Mouse (Mus musculus) kidney, embryonic 15.5 days (tissue): ENCODE measurements around the gene Psma4. TPM values are rescaled to one million over a fixed set of nuclear protein-coding genes. Genes with fewer than 3 reads are reported as not detected.
A peak's percentile ranks its signal among the peaks of the same experiment; 100 is the strongest.
"Not testable (repeated sequence)": the region's sequence is repeated elsewhere in the genome, so short reads cannot be mapped to it uniquely, and the experiment has no call there.

Source experiments
- ATAC-seq: fragments of 200-750 bp; cut with Nextera tagmentation; replicated peaks from 2 replicates; pipeline ENCODE4 v1.8.0; 2017; ENCODE audit warnings: moderate TSS enrichment; ENCODE audit not compliant: low FRiP score
- H3K27ac ChIP-seq: fragments of 300-500 bp; sonication (generic); 2 replicates; pipeline ENCODE4 v1.5.1; 2015; ENCODE audit warnings: mild to moderate bottlenecking, inconsistent platforms
- H3K27me3 ChIP-seq: fragments of 300-500 bp; sonication (generic); 2 replicates; pipeline ENCODE4 v1.6.1; 2015; ENCODE audit warnings: inconsistent platforms
- H3K36me3 ChIP-seq: fragments of 300-500 bp; sonication (generic); 2 replicates; pipeline ENCODE4 v1.6.1; 2015; ENCODE audit warnings: inconsistent platforms
- H3K4me1 ChIP-seq: fragments of 300-500 bp; sonication (generic); 2 replicates; pipeline ENCODE4 v1.6.1; 2015; ENCODE audit warnings: inconsistent platforms
- H3K4me2 ChIP-seq: fragments of 300-500 bp; sonication (generic); 2 replicates; pipeline ENCODE4 v1.6.1; 2015; ENCODE audit warnings: moderate library complexity, mild to moderate bottlenecking, inconsistent platforms
- H3K4me3 ChIP-seq: fragments of 300-500 bp; sonication (generic); replicated peaks from 2 replicates; pipeline ENCODE4 v1.5.1; 2015; ENCODE audit warnings: mild to moderate bottlenecking, inconsistent platforms
- H3K9ac ChIP-seq: fragments of 300-500 bp; sonication (generic); 2 replicates; pipeline ENCODE4 v1.6.1; 2015; ENCODE audit warnings: mild to moderate bottlenecking, inconsistent platforms
- H3K9me3 ChIP-seq: fragments of 300-500 bp; sonication (generic); replicated peaks from 2 replicates; pipeline ENCODE4 v1.6.1; 2016; ENCODE audit warnings: inconsistent platforms
- WGBS: fragments of 180-500 bp; shearing (Covaris S2); methylation state at CpG from one replicate; pipeline ENCODE4 v1.1.7; 2015; ENCODE audit warnings: mixed read lengths; 5-methylcytosine and 5-hydroxymethylcytosine counted together
- polyA plus RNA-seq: library from polyadenylated mRNA; unstranded; fragments of >200 nt; fragmentation: Nextera tagmentation; extraction: Ambion mirVana; gene quantifications from 2 replicates; pipeline ENCODE4 v1.2.1, GENCODE M21; 2015

The Psma4 gene
- polyA plus RNA-seq, 1 experiment from 2014 or later = 317 TPM

DNA sequence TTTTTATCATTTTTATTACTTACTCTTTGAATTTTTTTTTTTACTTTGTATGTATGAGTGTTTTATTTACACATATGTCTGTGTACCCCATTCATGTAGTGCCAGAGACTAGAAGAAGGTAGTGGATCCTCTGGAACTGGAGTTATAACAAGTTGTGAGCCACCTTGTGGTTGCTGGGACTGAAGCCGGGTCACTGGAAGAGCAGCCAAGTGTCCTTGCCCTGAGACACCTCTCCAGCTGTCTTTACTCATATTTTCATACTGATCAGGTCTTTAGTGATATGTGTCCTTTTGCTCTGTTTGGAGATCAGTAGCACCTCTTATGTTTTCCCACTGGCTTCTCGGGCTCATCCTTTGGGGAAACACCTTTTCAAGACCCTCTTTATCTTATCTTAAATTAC, 6.1 kb upstream of the Psma4 start:
- no peak for ATAC-seq
- Histone ChIP-seq H3K9me3 (no peaks in the 10 kb centered on the region), H3K9ac (no peak overlapping the region), H3K27ac (no peak overlapping the region), H3K27me3 (no peaks in the 10 kb centered on the region), H3K4me1 (no peaks in the 10 kb centered on the region), H3K4me2 (no peak overlapping the region), H3K36me3 (no peaks in the 10 kb centered on the region), H3K4me3 (no peak overlapping the region)
- 70% methylated on average over 2 of the region's 2 CpGs for WGBS

DNA sequence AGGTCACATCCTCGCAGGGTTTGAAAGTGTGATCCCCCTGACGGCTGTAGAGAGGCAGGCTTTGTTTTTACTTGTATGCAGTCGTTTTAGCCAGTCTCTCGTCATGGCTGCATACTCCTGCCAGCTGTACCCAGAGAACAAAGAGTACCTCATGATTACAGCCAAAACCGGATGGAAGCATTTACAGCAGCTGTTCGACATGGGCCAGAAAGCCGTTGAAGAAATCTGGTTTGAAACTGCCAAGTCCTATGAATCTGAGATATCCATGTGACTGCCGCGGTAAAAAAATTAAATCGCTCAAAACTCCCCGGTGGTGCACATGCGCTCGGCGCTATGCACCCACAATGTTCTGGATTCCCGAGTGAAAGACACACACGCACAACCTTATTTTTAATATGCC, 4.3 kb upstream of the Psma4 start:
- Histone ChIP-seq H3K27me3 (no peaks in the 10 kb centered on the region), H3K27ac (no peak overlapping the region), H3K36me3 (no peaks in the 10 kb centered on the region), H3K4me1 (peaks cover under 1% of the 10 kb centered on the region; the same call in 1 of the 2 replicates), H3K4me3 (no peak overlapping the region), H3K9me3 (no peaks in the 10 kb centered on the region), H3K9ac (no peak overlapping the region), H3K4me2 (no peak overlapping the region)
- no peak for ATAC-seq
- WGBS = 72% methylated on average over 16 of the region's 16 CpGs

DNA sequence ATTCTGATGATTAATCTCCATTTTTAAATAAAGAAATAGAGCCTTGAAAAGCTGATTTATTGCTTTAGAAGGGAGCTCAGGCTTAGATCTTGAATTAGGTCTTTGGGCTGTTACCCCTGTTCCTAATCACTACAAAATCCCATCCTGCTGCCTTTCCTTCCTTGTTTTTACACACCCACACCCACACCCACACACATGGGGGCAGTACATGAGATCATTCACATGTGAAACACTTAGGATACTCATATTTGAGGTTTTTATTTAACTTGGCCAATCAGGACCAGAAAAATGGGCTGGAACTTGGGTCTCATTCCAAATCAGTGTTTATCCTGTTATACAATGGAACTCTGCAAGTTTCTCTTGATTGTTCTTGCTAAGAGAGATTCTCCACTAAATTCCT, 1.1 kb upstream of the Psma4 start:
- Histone ChIP-seq H3K9ac (no peak overlapping the region), H3K36me3 (peaks cover 22% of the 10 kb centered on the region), H3K4me3 (no peak overlapping the region), H3K4me1 (peaks cover 13% of the 10 kb centered on the region), H3K4me2 (no peak overlapping the region), H3K27ac (no peak overlapping the region), H3K9me3 (no peaks in the 10 kb centered on the region), H3K27me3 (no peaks in the 10 kb centered on the region)
- ATAC-seq = no peak

DNA sequence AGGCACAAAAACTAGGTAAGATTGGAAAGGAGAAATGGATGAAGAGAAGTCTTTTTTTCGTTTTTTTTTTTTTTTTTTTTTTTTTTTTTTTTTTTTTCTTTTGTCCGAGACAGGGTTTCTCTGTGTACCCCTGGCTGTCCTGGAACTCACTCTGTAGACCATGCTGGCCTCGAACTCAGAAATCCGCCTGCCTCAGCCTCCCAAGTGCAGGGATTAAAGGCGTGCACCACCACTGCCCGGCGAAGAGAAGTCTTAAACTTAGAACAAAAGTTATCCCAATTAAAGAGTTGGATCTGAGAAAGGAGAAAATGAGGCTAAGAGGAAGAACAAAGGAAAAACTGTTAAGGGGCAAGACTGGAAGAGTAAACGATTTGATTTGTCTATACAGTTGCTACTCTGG, 428 bp upstream of the Psma4 start:
- H3K27ac ChIP-seq = peak overlapping the region; percentile 98
- H3K36me3 ChIP-seq = peaks cover 28% of the 10 kb centered on the region
- not testable (repeated sequence) for H3K9me3 ChIP-seq, H3K27me3 ChIP-seq
- WGBS = 41% methylated on average over 8 of the region's 8 CpGs
- peak overlapping the region; percentile 19; the same call in 1 of the 2 replicates for H3K9ac ChIP-seq
- peaks cover 13% of the 10 kb centered on the region for H3K4me1 ChIP-seq
- peak overlapping the region; percentile 95 for H3K4me3 ChIP-seq
- H3K4me2 ChIP-seq = peak overlapping the region; percentile 77
- ATAC-seq = 0 out of 2 replicates have a peak, but pooled peaks have one; percentile 7

DNA sequence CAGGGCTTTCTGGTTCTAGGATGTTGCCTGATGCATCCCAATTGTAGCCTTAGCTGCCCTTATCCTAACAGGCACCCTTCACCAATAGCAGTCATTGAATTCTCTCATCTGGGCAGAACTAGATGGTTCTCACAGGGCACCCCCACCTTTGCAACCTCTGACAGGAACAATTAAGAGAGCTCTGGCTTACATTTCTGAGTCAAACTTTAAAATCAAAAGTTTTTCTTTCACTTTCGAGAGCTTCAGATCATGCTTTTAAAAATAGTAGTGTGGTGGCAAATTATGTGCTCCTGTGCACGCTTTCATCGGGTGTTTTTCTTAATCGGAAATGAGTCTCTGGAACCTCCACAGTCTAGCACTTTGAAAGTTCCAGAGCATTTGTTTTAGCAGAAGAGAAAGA, 10.5 kb downstream of the Psma4 start:
- no peak overlapping the region for H3K4me2 ChIP-seq
- WGBS = 91% methylated on average over 4 of the region's 4 CpGs
- H3K27me3 ChIP-seq = no peaks in the 10 kb centered on the region
- H3K9me3 ChIP-seq = no peaks in the 10 kb centered on the region
- no peak for ATAC-seq
- no peak overlapping the region for H3K27ac ChIP-seq
- no peak overlapping the region for H3K4me3 ChIP-seq
- no peak overlapping the region for H3K9ac ChIP-seq
- H3K36me3 ChIP-seq = peaks cover 39% of the 10 kb centered on the region
- no peaks in the 10 kb centered on the region for H3K4me1 ChIP-seq

DNA sequence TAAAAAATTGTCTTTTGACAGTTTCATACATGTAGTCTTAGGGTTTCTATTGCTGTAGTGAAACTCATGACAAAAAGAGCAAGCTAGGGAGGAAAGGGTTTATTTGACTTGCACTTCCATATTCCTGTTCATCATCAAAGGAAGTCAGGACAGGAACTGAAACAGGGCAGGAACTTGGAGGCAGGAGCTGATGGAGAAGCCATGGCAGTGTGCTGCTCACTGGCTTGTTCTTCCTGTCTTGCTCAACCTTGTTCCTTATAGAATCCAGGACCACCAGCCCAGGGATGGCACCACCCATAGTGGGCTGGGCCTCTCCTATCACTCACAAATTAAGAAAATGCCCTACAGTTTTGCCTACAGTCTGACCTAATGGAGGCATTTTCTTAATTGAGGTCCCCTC, 13.1 kb downstream of the Psma4 start:
- no peak overlapping the region for H3K4me3 ChIP-seq
- H3K4me2 ChIP-seq = no peak overlapping the region
- ATAC-seq = no peak
- H3K36me3 ChIP-seq = peaks cover 15% of the 10 kb centered on the region
- H3K9me3 ChIP-seq = no peaks in the 10 kb centered on the region
- H3K4me1 ChIP-seq = no peaks in the 10 kb centered on the region
- no peaks in the 10 kb centered on the region for H3K27me3 ChIP-seq
- no peak overlapping the region for H3K9ac ChIP-seq
- no peak overlapping the region for H3K27ac ChIP-seq

DNA sequence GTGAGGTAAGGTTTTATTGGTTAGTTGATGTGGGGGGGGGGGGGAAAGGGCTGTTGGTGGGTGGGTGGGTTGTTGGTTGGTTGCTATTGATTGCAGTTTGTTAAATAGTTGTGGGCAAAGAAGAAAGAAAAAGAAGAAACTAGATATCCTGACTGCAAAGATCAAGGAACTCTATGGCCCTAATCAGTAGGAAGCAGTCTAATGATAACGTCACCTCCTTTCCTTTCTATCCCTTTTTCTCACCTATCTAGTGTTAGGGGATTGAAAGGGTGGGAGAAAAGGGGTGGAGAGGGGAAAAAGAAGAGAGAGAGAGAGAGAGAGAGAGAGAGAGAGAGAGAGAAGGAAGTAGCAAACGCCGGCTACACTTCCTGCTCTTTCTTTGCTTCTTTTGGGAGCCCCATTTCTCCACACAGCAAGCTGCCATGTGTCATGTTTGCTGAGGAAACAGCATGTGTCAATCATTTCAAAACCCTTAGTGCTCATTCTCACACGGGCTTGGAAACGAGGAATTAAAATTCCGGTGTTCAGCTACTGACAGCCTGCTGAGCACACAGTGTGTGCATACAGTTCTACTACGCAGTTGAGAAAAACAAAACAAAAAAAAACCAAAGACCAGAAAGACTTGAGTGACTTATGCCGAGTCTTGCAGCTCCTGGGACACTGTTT, 19.5 kb downstream of the Psma4 start:
- no peaks in the 10 kb centered on the region for H3K36me3 ChIP-seq

DNA sequence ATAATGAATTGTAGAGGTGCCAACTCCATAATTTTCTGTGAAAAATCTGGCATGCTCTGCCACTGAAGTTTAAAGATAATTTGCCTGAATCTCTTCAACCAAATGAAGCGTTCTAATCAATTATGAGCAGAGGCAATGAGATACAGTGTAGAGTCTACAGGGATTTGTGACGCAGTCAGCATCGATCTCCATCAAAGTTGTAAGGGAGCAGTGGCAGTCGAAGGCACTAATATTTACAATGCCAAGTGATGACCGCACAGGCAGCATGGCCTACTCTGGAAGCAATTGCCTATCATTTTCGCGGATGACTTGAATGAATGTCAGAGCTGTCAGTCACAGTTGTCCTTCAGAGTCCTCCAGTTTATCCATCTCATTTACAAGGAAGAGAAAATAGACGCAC, 30.1 kb downstream of the Psma4 start, which contains the start of gene Chrna5:
Gene Chrna5 (plus strand): TSS at position 207 of the 400 bp plus-strand sequence.
- Histone ChIP-seq H3K4me3 (peak within 1 kb of the TSS; percentile 60), H3K4me2 (peak within 1 kb of the TSS; percentile 96), H3K9ac (peak within 1 kb of the TSS; percentile 43), H3K27ac (no peak within 1 kb of the TSS), H3K9me3 (no peaks in the 10 kb centered on the region), H3K4me1 (peaks cover 19% of the 10 kb centered on the region), H3K27me3 (peaks cover 65% of the 10 kb centered on the region), H3K36me3 (no peaks in the 10 kb centered on the region)
- no peak for ATAC-seq
- WGBS = 74% methylated on average over 8 of the region's 8 CpGs

More for the DNA sequence above, 19.5 kb downstream of the Psma4 start:
- H3K27ac ChIP-seq = no peak overlapping the region
- no peaks in the 10 kb centered on the region for H3K27me3 ChIP-seq
- no peak overlapping the region for H3K4me2 ChIP-seq
- no peak overlapping the region for H3K9ac ChIP-seq
- no peak for ATAC-seq
- no peaks in the 10 kb centered on the region for H3K9me3 ChIP-seq
- H3K4me3 ChIP-seq = no peak overlapping the region
- H3K4me1 ChIP-seq = no peaks in the 10 kb centered on the region
- 70% methylated on average over 8 of the region's 8 CpGs for WGBS

DNA sequence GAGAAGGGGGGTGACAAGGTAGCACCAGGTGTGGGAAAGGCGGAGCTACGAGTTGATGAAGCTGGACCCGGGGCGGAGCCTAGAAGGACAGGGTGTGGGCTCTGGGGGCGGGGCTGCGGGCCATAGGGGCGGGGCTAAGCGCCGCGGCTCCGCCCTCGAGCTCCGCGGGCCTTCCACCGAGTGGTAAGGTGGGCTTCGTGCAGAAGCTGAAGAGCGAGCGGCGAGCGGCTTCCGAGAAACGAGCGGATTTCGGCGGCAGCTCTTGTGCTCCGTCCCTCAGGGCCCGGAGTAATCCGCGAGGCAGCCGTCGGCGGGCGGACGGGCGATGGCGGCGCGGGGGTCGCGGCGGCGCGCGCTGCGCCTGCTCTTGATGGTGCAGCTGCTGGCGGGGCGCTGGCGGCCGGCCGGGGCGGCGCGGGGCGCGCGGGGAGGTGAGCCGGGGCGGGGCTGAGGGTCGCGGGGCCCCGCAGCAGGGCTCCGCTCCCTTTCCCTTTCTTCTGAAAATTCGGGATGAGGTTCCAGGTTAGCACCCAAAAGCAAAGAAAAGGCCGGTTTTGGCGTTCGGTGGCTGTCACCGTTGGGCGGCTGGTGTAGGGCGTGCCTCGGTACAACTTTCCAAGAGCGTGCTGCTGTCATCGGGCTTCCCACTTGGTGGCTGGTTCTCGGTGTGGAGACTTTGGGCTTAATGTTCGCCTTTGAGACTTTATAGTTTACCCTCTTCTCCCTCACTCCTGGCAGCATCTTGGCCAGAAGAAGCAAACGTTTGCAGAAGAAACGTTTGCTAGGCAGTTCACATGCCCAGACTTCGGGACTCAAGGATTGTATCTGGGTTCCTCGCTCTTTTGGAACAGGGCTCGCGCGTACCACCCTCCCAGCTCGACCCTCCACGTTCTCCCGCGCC, 31.0 kb downstream of the Psma4 start:
- Histone ChIP-seq H3K9ac (peak overlapping the region; percentile 43), H3K4me3 (peak overlapping the region; percentile 60), H3K9me3 (no peaks in the 10 kb centered on the region), H3K27me3 (peaks cover 63% of the 10 kb centered on the region), H3K36me3 (no peaks in the 10 kb centered on the region), H3K4me2 (peak overlapping the region; percentile 96), H3K27ac (no peak overlapping the region), H3K4me1 (peaks cover 19% of the 10 kb centered on the region)
- ATAC-seq = peak; percentile 92
- WGBS = 1% methylated on average over 83 of the region's 85 CpGs

DNA sequence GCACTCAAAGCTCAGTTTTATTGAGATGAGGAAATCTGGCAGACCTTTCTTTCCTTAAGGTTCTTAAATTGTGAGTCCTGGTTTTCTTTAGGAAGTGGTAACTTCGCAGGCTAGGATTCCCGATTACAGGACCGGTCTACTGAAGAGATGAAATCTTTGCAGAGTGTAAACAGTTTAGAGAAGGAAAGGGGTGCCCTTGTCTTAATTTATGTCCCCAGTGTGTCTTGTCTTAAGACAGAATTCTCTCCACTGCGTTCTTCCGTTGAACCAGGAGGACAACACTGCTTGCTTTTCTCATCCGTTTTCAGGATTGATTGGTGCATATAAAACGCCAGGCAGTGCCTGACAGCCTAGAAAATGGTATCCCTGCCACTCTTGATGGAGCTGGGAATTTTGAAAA, 31.8 kb downstream of the Psma4 start:
- Histone ChIP-seq H3K4me3 (peak overlapping the region; percentile 60), H3K4me1 (peaks cover 19% of the 10 kb centered on the region), H3K9me3 (no peaks in the 10 kb centered on the region), H3K4me2 (peak overlapping the region; percentile 96), H3K27me3 (peaks cover 63% of the 10 kb centered on the region), H3K27ac (no peak overlapping the region), H3K9ac (no peak overlapping the region), H3K36me3 (no peaks in the 10 kb centered on the region)
- WGBS = 5% methylated on average over 7 of the region's 7 CpGs
- no peak for ATAC-seq

DNA sequence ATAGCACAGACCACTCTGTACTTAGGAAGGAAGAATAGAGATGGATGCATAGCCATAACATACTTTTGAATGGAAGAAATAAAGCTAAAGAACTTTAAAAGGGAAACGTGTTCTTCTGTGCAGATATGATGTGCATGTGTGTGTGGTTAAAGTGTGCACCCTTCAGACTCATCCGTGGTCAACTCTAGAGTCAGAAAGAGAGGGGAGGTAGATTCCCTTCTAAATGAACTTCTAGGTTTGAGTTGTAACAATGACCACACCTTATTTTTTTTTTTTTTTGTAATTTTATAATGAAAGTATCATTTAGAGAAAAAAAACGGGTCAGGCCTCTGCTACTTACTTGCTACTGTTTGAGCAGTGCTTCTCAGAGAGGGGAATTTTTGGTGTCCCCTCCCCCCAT, 39.8 kb downstream of the Psma4 start:
- Histone ChIP-seq H3K36me3 (no peaks in the 10 kb centered on the region), H3K4me3 (no peak overlapping the region), H3K27ac (no peak overlapping the region), H3K9ac (no peak overlapping the region), H3K9me3 (no peaks in the 10 kb centered on the region), H3K27me3 (0 out of 2 replicates have a peak, but pooled peaks cover 4% of the 10 kb centered on the region), H3K4me2 (no peak overlapping the region), H3K4me1 (no peaks in the 10 kb centered on the region)
- no peak for ATAC-seq
- WGBS = 86% methylated on average over 3 of the region's 3 CpGs

DNA sequence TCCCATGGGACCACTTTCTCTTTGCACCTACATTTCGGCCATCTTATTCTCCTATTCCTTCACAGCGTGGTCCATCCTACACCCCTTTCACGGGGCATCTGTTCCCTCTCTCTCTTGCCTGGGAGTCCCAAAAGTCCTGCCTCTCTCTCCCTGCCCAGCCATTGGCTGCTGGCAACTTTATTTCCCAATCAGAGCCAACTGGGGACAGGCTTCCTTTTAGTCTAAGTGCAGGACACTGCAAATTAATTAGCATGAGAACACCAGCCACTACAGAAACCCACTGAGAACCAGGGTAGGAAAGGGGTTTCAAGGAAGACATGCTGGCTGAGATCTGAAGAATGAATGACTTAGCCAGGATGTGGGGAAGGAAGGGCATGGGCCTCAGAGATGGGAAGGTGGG, 43.8 kb downstream of the Psma4 start:
- no peak overlapping the region for H3K4me2 ChIP-seq
- 46% methylated on average over 3 of the region's 3 CpGs for WGBS
- no peak overlapping the region for H3K4me3 ChIP-seq
- 0 out of 2 replicates have a peak, but pooled peaks cover 3% of the 10 kb centered on the region for H3K27me3 ChIP-seq
- ATAC-seq = no peak
- H3K4me1 ChIP-seq = no peaks in the 10 kb centered on the region
- no peaks in the 10 kb centered on the region for H3K9me3 ChIP-seq
- H3K27ac ChIP-seq = no peak overlapping the region
- H3K9ac ChIP-seq = no peak overlapping the region
- H3K36me3 ChIP-seq = no peaks in the 10 kb centered on the region
